Mouse (Mus musculus) kidney, postnatal 4 days (tissue): Measurements from ENCODE around the gene Alx1.

Source experiments
- DNase-seq, 2 experiments: peaks; one replicate each; pipeline ENCODE4 v3.0.0; 2021; ENCODE audit warnings: mixed read lengths in 2 of 2

Alx1 gene

DNA sequence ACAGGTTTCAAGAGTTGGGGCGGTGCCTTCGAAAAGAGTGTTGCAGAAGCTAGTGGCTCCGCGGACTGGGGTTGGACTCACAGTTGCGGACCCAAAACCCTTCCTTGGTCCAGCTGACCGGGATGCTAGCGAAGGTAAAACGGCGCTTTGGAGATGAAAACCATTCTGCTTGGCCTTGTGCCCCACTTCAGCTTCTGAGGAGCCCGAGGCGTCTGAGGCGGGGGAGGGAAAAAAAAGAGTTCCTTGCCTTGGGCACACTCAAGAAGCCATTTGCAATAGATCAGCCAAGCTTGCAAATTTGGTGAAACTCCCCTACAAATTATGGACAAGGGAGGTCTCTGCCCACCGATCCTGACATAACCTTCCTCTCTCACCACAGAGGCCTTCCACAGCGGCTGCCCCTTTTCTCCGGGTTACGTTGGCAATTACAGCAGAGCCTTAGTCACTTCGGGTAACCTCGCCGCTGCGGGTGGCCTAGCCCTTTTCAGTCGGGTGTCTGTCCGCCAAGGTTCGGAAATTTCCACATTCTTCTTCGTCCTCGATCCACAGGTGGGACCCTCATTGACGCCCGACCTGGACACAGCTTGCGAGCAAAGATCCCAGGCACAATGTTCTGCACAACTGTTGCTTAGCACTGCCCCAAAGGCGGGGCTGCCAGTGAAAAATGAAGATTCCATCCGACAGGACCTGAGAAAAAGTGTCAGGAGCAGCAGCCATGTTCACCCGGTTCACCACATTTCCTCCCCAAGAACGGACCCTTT lies at the start of gene Alx1:
TSS of gene Alx1 (minus strand) at position 486 of the 761 bp plus-strand sequence.
- DNase-seq = peak; percentile 36 to 44

- no peak for DNase-seq
These were observed 19.6 kb upstream of the Alx1 start for GRCm38 (mm10) chr10:103049593-103049992.

DNA sequence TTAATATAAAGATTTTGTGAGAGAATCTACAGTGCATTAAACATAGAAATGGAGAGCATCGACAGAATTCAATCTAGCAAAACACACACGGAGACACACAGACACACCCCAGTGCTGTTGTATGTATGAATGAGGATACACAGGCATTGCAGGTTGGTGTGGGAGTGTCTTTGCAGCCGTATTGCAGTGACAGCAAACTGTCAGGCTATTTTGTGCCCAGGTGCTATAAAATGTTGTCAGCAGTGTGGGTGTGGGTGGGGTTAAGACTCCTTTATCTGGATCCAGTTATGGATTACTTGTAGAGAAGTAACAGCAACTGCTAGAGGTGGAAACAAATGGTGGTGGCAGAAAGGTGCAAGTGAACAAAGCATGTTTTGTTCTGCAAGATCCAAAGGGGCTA lies 16.6 kb upstream of the Alx1 start:
- DNase-seq = no peak

- DNase-seq = no peak
These were observed 15.0 kb upstream of the Alx1 start for GRCm38 (mm10) chr10:103045019-103045418.

- no peak for DNase-seq
These were observed 5.1 kb upstream of the Alx1 start for GRCm38 (mm10) chr10:103035002-103035640.

- no peak for DNase-seq
These were observed 916 bp upstream of the Alx1 start for GRCm38 (mm10) chr10:103030931-103031330.

- DNase-seq = peak in 1 of 2 experiments; percentile 37
These were observed 784 bp downstream of the Alx1 start for GRCm38 (mm10) chr10:103029132-103029729.

- DNase-seq = peak; percentile 74 to 80
These were observed 1.5 kb downstream of the Alx1 start for GRCm38 (mm10) chr10:103028253-103029131.

DNA sequence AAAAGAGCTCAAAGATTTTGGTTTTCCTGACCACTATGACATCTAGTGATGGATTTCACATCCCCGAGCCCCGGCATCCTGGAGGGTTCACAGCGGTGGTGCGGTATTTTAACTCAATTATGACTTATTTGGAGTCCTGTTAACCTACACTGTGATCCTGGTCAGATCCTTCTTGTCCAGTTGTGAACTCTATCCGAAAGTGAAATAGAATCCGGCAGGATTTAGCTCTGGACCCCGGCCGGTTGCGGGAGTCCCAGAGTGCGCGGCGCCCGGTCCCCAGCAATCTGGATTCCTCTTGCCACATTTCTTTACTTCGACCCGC lies 2.1 kb downstream of the Alx1 start:
- DNase-seq = peak in 1 of 2 experiments; percentile 38

DNA sequence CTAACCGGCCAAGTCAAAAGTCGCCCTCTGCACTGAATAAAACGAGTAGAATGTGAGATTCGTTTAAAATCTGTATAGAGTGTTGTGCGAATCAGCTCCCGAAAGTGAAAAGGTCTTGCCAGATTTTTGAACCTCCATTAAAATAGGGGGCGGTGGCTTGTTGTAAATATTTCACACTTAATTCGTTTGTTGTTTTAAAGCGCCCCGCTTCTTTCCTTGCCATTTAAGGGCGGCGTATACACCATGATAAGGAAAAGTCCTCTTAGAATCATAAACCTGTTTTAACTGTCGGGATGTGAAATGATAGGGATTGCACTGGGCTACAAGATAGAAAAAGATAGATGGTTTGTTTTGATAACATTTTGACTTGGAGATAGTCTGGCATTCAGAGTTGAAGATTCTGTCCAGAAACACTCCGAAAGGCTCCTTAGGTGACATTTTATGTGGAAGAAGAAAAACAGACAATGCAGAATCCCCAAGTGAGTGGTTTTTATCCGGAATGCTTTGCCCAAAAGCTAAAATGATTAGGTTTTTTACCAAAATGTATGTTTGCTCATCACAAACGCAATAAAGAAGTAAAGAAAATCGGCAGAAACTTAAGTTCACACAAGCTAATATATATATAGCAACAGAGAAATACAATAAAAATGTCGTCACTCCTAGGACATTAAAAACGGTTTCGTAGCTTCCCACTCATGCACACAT lies 2.6 kb downstream of the Alx1 start:
- no peak for DNase-seq

- peak; percentile 28 to 50 for DNase-seq
These were observed 3.3 kb downstream of the Alx1 start for GRCm38 (mm10) chr10:103026636-103027225.

- peak; percentile 29 to 43 for DNase-seq
These were observed 27.5 kb downstream of the Alx1 start for GRCm38 (mm10) chr10:103002556-103002955.

- DNase-seq = peak; percentile 52 to 64
These were observed 29.1 kb downstream of the Alx1 start for GRCm38 (mm10) chr10:103000902-103001301.

GRCm38 (mm10) chr10:102999584-102999983 lies 30.4 kb downstream of the Alx1 start:
- DNase-seq = no peak

GRCm38 (mm10) chr10:102975106-102975505 lies 54.9 kb downstream of the Alx1 start:
- no peak for DNase-seq

DNA sequence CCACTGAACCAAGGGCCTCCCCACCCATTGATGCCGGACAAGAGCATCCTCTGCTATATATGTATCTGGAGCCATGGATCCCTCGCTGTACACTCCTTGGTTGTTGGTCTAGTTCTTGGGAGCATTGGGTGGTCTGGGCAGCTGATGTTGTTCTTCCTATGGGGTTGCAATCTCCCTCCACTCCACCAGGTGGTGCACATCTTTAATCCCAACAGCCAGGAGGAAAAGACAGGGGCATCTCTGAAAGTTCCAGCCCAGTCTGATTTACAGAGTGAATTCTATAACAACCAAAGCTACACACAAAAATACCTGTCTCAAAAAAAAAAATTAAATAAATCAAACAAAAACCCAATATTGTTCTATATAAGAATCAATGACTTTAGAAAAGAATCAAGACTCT lies 70.4 kb downstream of the Alx1 start:
- DNase-seq = no peak
